Mouse (Mus musculus) ES-E14 (cell line): ENCODE data around the gene Hist1h3g.

Experiments used
- CHD2 ChIP-seq: IDR thresholded peaks from 2 replicates; pipeline ENCODE4 v1.6.1; 2014; ENCODE audit warnings: mild to moderate bottlenecking, low read depth, low read length, inconsistent platforms
- ZNF384 ChIP-seq: IDR thresholded peaks from 2 replicates; pipeline ENCODE4 v1.6.1; 2012; ENCODE audit warnings: low read depth, low read length, inconsistent platforms

DNA sequence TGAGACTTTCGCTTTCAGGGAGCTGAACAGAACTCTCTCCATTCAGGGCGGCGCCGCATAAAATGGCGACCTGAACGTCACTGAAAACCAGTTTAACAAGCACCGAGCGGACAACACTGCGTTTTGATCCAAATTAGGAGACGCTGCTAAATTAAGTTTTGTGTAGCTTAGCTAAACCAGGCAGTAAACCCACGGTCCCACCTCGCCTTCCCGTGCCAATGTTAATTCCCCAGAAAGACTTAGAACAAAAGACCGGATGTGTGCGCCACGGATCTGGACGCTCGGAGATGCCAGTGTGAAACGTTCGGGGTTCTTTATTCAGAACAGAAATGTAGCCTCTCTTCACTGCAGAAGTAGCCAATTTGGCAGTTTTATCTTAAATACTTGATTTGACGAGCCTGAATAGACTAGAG lies 49.8 kb downstream of the Hist1h3g start:
- TF ChIP-seq CHD2 = no peak
- no peak for TF ChIP-seq ZNF384
